Mouse (Mus musculus) left cerebral cortex, postnatal 10 days (tissue): Measurements from ENCODE around the gene Tmem115. TPM values are rescaled to one million over a fixed set of nuclear protein-coding genes. Genes with fewer than 3 reads are reported as not detected.

Experiments used
- DNase-seq, 2 experiments: peaks; one replicate each; pipeline ENCODE4 v3.0.0; 2021 to 2022; ENCODE audit warnings: low spot score in 2 of 2, mixed read lengths in 1 of 2; ENCODE audit errors: extremely low spot score in 1 of 2
- intact Hi-C: fragments of 180-260 bp; cut with DNase I; formaldehyde crosslinking; loops from one replicate; pipeline ENCODE4 v1.15.1; 2025
- total RNA-seq, 2 experiments: library from RNA; stranded (reverse); gene quantifications; 2 replicates each; pipeline ENCODE4 v1.2.3; 2021

Gene Tmem115
- total RNA-seq, 2 experiments from 2014 or later: 31.8 to 35.7 TPM

- intact Hi-C loops: no loop called here
- no peak for DNase-seq
These were observed 13.4 kb upstream of the Tmem115 start for GRCm38 (mm10) chr9:107520331-107520730.

GRCm38 (mm10) chr9:107521190-107521589, 12.6 kb upstream of the Tmem115 start:
- DNase-seq: no peak
- intact Hi-C loops: no loop called here

GRCm38 (mm10) chr9:107521711-107522399, 11.9 kb upstream of the Tmem115 start:
- intact Hi-C loops: no loop called here
- no peak for DNase-seq

GRCm38 (mm10) chr9:107522400-107522711, 11.4 kb upstream of the Tmem115 start:
- no peak for DNase-seq
- intact Hi-C loops: no loop called here

GRCm38 (mm10) chr9:107526198-107527026, 7.3 kb upstream of the Tmem115 start:
- intact Hi-C loops: no loop called here
- peak; percentile 76 to 84 for DNase-seq

GRCm38 (mm10) chr9:107534408-107535202, 860 bp downstream of the Tmem115 start:
- intact Hi-C loops: loop anchor here (10.0 kb wide), 1 partner anchor 650 kb away; the partner anchor contains the start of gene Rbm15b
- peak in 1 of 2 experiments; percentile 65 for DNase-seq

GRCm38 (mm10) chr9:107538231-107538630, 4.5 kb downstream of the Tmem115 start:
- intact Hi-C loops: loop anchor here (10.0 kb wide), 1 partner anchor 653 kb away; the partner anchor contains the start of gene Rbm15b
- DNase-seq: no peak

- intact Hi-C loops: loop anchor here (10.0 kb wide), 1 partner anchor 654 kb away; the partner anchor contains the start of gene Rbm15b
These were observed 5.0 kb downstream of the Tmem115 start for GRCm38 (mm10) chr9:107538711-107539110.

GRCm38 (mm10) chr9:107539940-107540339, 6.2 kb downstream of the Tmem115 start:
- intact Hi-C loops: loop anchor here (10.0 kb wide), 1 partner anchor 655 kb away; the partner anchor contains the start of gene Rbm15b
- no peak for DNase-seq

More at GRCm38 (mm10) chr9:107538711-107539110, 5.0 kb downstream of the Tmem115 start:
- no peak for DNase-seq

GRCm38 (mm10) chr9:107540420-107540819, 6.7 kb downstream of the Tmem115 start:
- intact Hi-C loops: no loop called here
- no peak for DNase-seq

- intact Hi-C loops: no loop called here
- DNase-seq: no peak
These were observed 7.3 kb downstream of the Tmem115 start for GRCm38 (mm10) chr9:107541005-107541404.

GRCm38 (mm10) chr9:107541474-107542351, 8.0 kb downstream of the Tmem115 start, which contains the start of the genes Cyb561d2 and Nprl2:
TSS of gene Cyb561d2 (minus strand) at chr9:107542193.
TSS of gene Nprl2 (plus strand) at chr9:107542226.
- peak; percentile 92 to 95 for DNase-seq
- intact Hi-C loops: no loop called here

- intact Hi-C loops: no loop called here
- no peak for DNase-seq
These were observed 8.6 kb downstream of the Tmem115 start for GRCm38 (mm10) chr9:107542352-107542686.

GRCm38 (mm10) chr9:107542721-107543120, 9.0 kb downstream of the Tmem115 start:
- intact Hi-C loops: no loop called here
- DNase-seq: no peak

GRCm38 (mm10) chr9:107543299-107543698, 9.6 kb downstream of the Tmem115 start:
- no peak for DNase-seq

GRCm38 (mm10) chr9:107544196-107544700, 10.5 kb downstream of the Tmem115 start:
- intact Hi-C loops: no loop called here
- DNase-seq: no peak

More at GRCm38 (mm10) chr9:107543299-107543698, 9.6 kb downstream of the Tmem115 start:
- intact Hi-C loops: no loop called here

- intact Hi-C loops: no loop called here
These were observed 11.0 kb downstream of the Tmem115 start for GRCm38 (mm10) chr9:107544729-107545128.

GRCm38 (mm10) chr9:107545199-107545598, 11.5 kb downstream of the Tmem115 start:
- DNase-seq: no peak
- intact Hi-C loops: no loop called here

More at GRCm38 (mm10) chr9:107544729-107545128, 11.0 kb downstream of the Tmem115 start:
- DNase-seq: no peak
